Mouse (Mus musculus) E14TG2a.4 (cell line): ENCODE data around the gene Spryd3.

Experiments
- H3K27me3 ChIP-seq: 2 replicates; pipeline ENCODE4 v1.6.1; 2014; ENCODE audit warnings: low read length, control low read depth; ENCODE audit not compliant: insufficient read depth
- H3K36me3 ChIP-seq: 2 replicates; pipeline ENCODE4 v1.6.1; 2014; ENCODE audit warnings: low read length, control low read depth; ENCODE audit not compliant: insufficient read depth
- H3K4me1 ChIP-seq: replicated peaks from 2 replicates; pipeline ENCODE4 v1.6.1; 2014; ENCODE audit warnings: low read depth, low read length, control low read depth
- H3K4me3 ChIP-seq: replicated peaks from 2 replicates; pipeline ENCODE4 v1.5.1; 2014; ENCODE audit warnings: mild to moderate bottlenecking, low read length
- H3K9me3 ChIP-seq: 2 replicates; pipeline ENCODE4 v1.6.1; 2014; ENCODE audit warnings: low read length, control low read depth
- CTCF ChIP-seq: conservative IDR thresholded peaks from 2 replicates; pipeline ENCODE4 v1.5.1; 2014; ENCODE audit warnings: low read length
- NANOG ChIP-seq: IDR thresholded peaks from 2 replicates; pipeline ENCODE4 v1.6.1; 2014; ENCODE audit warnings: borderline replicate concordance, low read length, mixed read lengths
- POU5F1 ChIP-seq: IDR thresholded peaks from 2 replicates; pipeline ENCODE4 v1.6.1; 2014; ENCODE audit warnings: low read length, borderline replicate concordance

Spryd3 gene

GRCm38 (mm10) chr15:102152646-102153045 is 16.6 kb upstream of the Spryd3 start:
- Histone ChIP-seq H3K36me3 (no peaks in the 10 kb centered on the region), H3K27me3 (peaks cover 18% of the 10 kb centered on the region), H3K4me1 (peaks cover 59% of the 10 kb centered on the region), H3K4me3 (no peak overlapping the region), H3K9me3 (no peaks in the 10 kb centered on the region)
- no peak for TF ChIP-seq CTCF
- TF ChIP-seq POU5F1: no peak
- no peak for TF ChIP-seq NANOG

- H3K4me1 ChIP-seq: peaks cover 41% of the 10 kb centered on the region
- H3K27me3 ChIP-seq: peaks cover 26% of the 10 kb centered on the region
These were observed 14.5 kb upstream of the Spryd3 start, which contains the start of gene Soat2 for GRCm38 (mm10) chr15:102150301-102151135. Gene Soat2 (plus strand): TSS chr15:102150526.

GRCm38 (mm10) chr15:102149561-102149960 is 13.5 kb upstream of the Spryd3 start:
- H3K27me3 ChIP-seq: peaks cover 36% of the 10 kb centered on the region
- no peak overlapping the region for H3K4me3 ChIP-seq
- TF ChIP-seq NANOG: no peak
- no peak for TF ChIP-seq CTCF

More at GRCm38 (mm10) chr15:102150301-102151135, 14.5 kb upstream of the Spryd3 start, which contains the start of gene Soat2:
- no peaks in the 10 kb centered on the region for H3K36me3 ChIP-seq
- peak within 1 kb of the TSS; percentile 65 for H3K4me3 ChIP-seq
- H3K9me3 ChIP-seq: no peaks in the 10 kb centered on the region
- TF ChIP-seq NANOG: no peak
- no peak for TF ChIP-seq POU5F1
- no peak for TF ChIP-seq CTCF

GRCm38 (mm10) chr15:102147674-102148402 is 11.8 kb upstream of the Spryd3 start:
- Histone ChIP-seq H3K27me3 (peaks cover 52% of the 10 kb centered on the region), H3K4me1 (peaks cover 52% of the 10 kb centered on the region), H3K4me3 (no peak overlapping the region), H3K36me3 (no peaks in the 10 kb centered on the region), H3K9me3 (no peaks in the 10 kb centered on the region)
- TF ChIP-seq NANOG: no peak
- no peak for TF ChIP-seq POU5F1
- no peak for TF ChIP-seq CTCF

More at GRCm38 (mm10) chr15:102149561-102149960, 13.5 kb upstream of the Spryd3 start:
- Histone ChIP-seq H3K36me3 (no peaks in the 10 kb centered on the region), H3K9me3 (no peaks in the 10 kb centered on the region), H3K4me1 (peaks cover 50% of the 10 kb centered on the region)

- H3K9me3 ChIP-seq: no peaks in the 10 kb centered on the region
- TF ChIP-seq CTCF (peak; percentile 91), NANOG (no peak)
- peaks cover 48% of the 10 kb centered on the region for H3K4me1 ChIP-seq
- no peaks in the 10 kb centered on the region for H3K36me3 ChIP-seq
- peaks cover 62% of the 10 kb centered on the region for H3K27me3 ChIP-seq
- H3K4me3 ChIP-seq: no peak overlapping the region
These were observed 10.8 kb upstream of the Spryd3 start for GRCm38 (mm10) chr15:102146882-102147281.

GRCm38 (mm10) chr15:102146089-102146488 is 10.1 kb upstream of the Spryd3 start:
- Histone ChIP-seq H3K36me3 (no peaks in the 10 kb centered on the region), H3K9me3 (no peaks in the 10 kb centered on the region), H3K4me1 (peaks cover 45% of the 10 kb centered on the region), H3K4me3 (no peak overlapping the region), H3K27me3 (peaks cover 68% of the 10 kb centered on the region)
- no peak for TF ChIP-seq CTCF
- TF ChIP-seq NANOG: no peak
- no peak for TF ChIP-seq POU5F1

GRCm38 (mm10) chr15:102145330-102145729 is 9.3 kb upstream of the Spryd3 start:
- no peaks in the 10 kb centered on the region for H3K9me3 ChIP-seq

GRCm38 (mm10) chr15:102144726-102145125 is 8.7 kb upstream of the Spryd3 start:
- H3K27me3 ChIP-seq: peaks cover 68% of the 10 kb centered on the region
- H3K9me3 ChIP-seq: no peaks in the 10 kb centered on the region
- TF ChIP-seq NANOG (no peak), CTCF (no peak), POU5F1 (no peak)
- H3K4me1 ChIP-seq: peaks cover 33% of the 10 kb centered on the region
- H3K36me3 ChIP-seq: no peaks in the 10 kb centered on the region
- H3K4me3 ChIP-seq: peak overlapping the region; percentile 75

More at GRCm38 (mm10) chr15:102145330-102145729, 9.3 kb upstream of the Spryd3 start:
- no peaks in the 10 kb centered on the region for H3K36me3 ChIP-seq
- H3K4me1 ChIP-seq: peaks cover 38% of the 10 kb centered on the region
- no peak overlapping the region for H3K4me3 ChIP-seq
- TF ChIP-seq POU5F1 (no peak), CTCF (no peak), NANOG (no peak)
- peaks cover 68% of the 10 kb centered on the region for H3K27me3 ChIP-seq
